In genomic region chr5:89033256-89033655, GRCm38 (mm10) we compare ENCODE assay signal across 21 mouse cellular contexts.
DNase-seq lines count a peak whose midpoint lies in the region; ATAC-seq and TF ChIP-seq lines count a peak whose summit lies in the region.
"Had no signal": no experiment of that assay in that cellular context is flagged by ENCODE, and none has a peak within 500 bp of the region (broad histone marks: within the 10 kb centered on the region; RNA-seq: fewer than 3 reads in every experiment).

No protein-coding gene starts in this region.

- ATAC-seq in kidney, embryonic 16.5 days (ENCODE audit: low FRiP score, low TSS enrichment) = no peak
- ATAC-seq: activated CD4-positive, CD25-positive, alpha-beta regulatory T cell, adult 4 months; forebrain, embryonic 13.5 days had no signal

- WGBS in kidney, embryonic 16.5 days = 76% methylated on average over 4 of the region's 4 CpGs
- 93% methylated on average over 4 of the region's 4 CpGs for WGBS in thymus, adult 2 months

- H3K27ac ChIP-seq in gastrocnemius, adult 2 months = peak overlapping the region; percentile 58
- H3K27ac ChIP-seq in kidney, embryonic 16.5 days (ENCODE audit: low read length) = no peak overlapping the region
- no peak overlapping the region for H3K27ac ChIP-seq in thymus, adult 2 months (ENCODE audit: control insufficient read depth, insufficient read depth, low read length)
- H3K27ac ChIP-seq: embryonic facial prominence, embryonic 13.5 days; forebrain, embryonic 13.5 days; hindbrain, embryonic 12.5 days; limb, embryonic 13.5 days; liver, embryonic 15.5 days; midbrain, embryonic 12.5 days had no signal

- no peak overlapping the region for H3K9ac ChIP-seq in kidney, embryonic 16.5 days (replicated peaks; ENCODE audit: low read length)
- H3K9ac ChIP-seq: embryonic facial prominence, embryonic 13.5 days; forebrain, embryonic 13.5 days; heart, embryonic 12.5 days; hindbrain, embryonic 12.5 days; limb, embryonic 13.5 days; liver, embryonic 15.5 days; midbrain, embryonic 12.5 days had no signal

- H3K9me3 ChIP-seq in kidney, embryonic 16.5 days (ENCODE audit: low read length) = no peaks in the 10 kb centered on the region
- H3K9me3 ChIP-seq: embryonic facial prominence, embryonic 13.5 days; forebrain, embryonic 13.5 days; heart, embryonic 12.5 days; hindbrain, embryonic 12.5 days; limb, embryonic 13.5 days; liver, embryonic 15.5 days; midbrain, embryonic 12.5 days had no signal

- intact Hi-C loops in gastrocnemius, adult 2 months (cut with DNase I) = no loop called here
- intact Hi-C loops in gastrocnemius, postnatal 36 days (cut with DNase I) = no loop called here

- H3K4me2 ChIP-seq in kidney, embryonic 16.5 days (replicated peaks; ENCODE audit: low read depth, low read length) = no peak overlapping the region
- H3K4me2 ChIP-seq: embryonic facial prominence, embryonic 13.5 days; forebrain, embryonic 13.5 days; heart, embryonic 12.5 days; hindbrain, embryonic 12.5 days; limb, embryonic 13.5 days; liver, embryonic 15.5 days; midbrain, embryonic 12.5 days had no signal

- no peak for DNase-seq in gastrocnemius, adult 2 months
- no peak for DNase-seq in gastrocnemius, postnatal 36 days
- peak; percentile 46 for DNase-seq in kidney, adult 9 months
- peak; percentile 9 for DNase-seq in lung, postnatal 36 days
- DNase-seq in lung, postnatal 14 days = no peak
- DNase-seq in thymus, adult 2 months = no peak
- DNase-seq: cerebellum, adult 2 months; cerebellum, postnatal 25 days; heart, postnatal 14 days; kidney, adult 11 months; right cerebral cortex, postnatal 14 days; spleen, adult 18-20 months had no signal

- no peaks in the 10 kb centered on the region for H3K27me3 ChIP-seq in kidney, embryonic 16.5 days (ENCODE audit: insufficient read depth, low read length)
- H3K27me3 ChIP-seq in thymus, adult 2 months (ENCODE audit: control insufficient read depth, insufficient read depth, low read length) = no peaks in the 10 kb centered on the region
- H3K27me3 ChIP-seq: embryonic facial prominence, embryonic 13.5 days; forebrain, embryonic 13.5 days; heart, embryonic 12.5 days; hindbrain, embryonic 12.5 days; limb, embryonic 13.5 days; liver, embryonic 15.5 days; midbrain, embryonic 12.5 days had no signal

- H3K4me1 ChIP-seq in kidney, embryonic 16.5 days (ENCODE audit: insufficient read depth, low read length) = peaks cover 6% of the 10 kb centered on the region; the same call in 1 of the 2 replicates
- H3K4me1 ChIP-seq in thymus, adult 2 months (replicated peaks; ENCODE audit: control insufficient read depth, insufficient read depth, low read length) = no peaks in the 10 kb centered on the region
- H3K4me1 ChIP-seq: forebrain, embryonic 13.5 days; hindbrain, embryonic 12.5 days; limb, embryonic 13.5 days; liver, embryonic 15.5 days; midbrain, embryonic 12.5 days had no signal

- no peak for TF ChIP-seq POLR2A in thymus, adult 2 months (IDR thresholded peaks at IDR 0.05; ENCODE audit: control insufficient read depth, extremely low read depth, insufficient read depth, low read length, poor library complexity)

- H3K4me3 ChIP-seq in gastrocnemius, adult 2 months = no peak overlapping the region
- no peak overlapping the region for H3K4me3 ChIP-seq in kidney, embryonic 16.5 days (ENCODE audit: low read length)
- no peak overlapping the region for H3K4me3 ChIP-seq in thymus, adult 2 months (ENCODE audit: control insufficient read depth, insufficient read depth, low read length)
- H3K4me3 ChIP-seq: embryonic facial prominence, embryonic 13.5 days; forebrain, embryonic 13.5 days; heart, embryonic 12.5 days; hindbrain, embryonic 12.5 days; limb, embryonic 13.5 days; liver, embryonic 15.5 days; midbrain, embryonic 12.5 days had no signal

- TF ChIP-seq CTCF in gastrocnemius, adult 2 months (IDR thresholded peaks at IDR 0.05) = no peak
- TF ChIP-seq CTCF in thymus, adult 2 months (IDR thresholded peaks at IDR 0.05; ENCODE audit: borderline replicate concordance, control insufficient read depth, extremely low read depth, insufficient read depth, low read length, poor library complexity) = no peak

- no peaks in the 10 kb centered on the region for H3K36me3 ChIP-seq in kidney, embryonic 16.5 days (ENCODE audit: insufficient read depth, low read length)
- no peaks in the 10 kb centered on the region for H3K36me3 ChIP-seq in thymus, adult 2 months (ENCODE audit: control insufficient read depth, insufficient read depth, low read length)
- H3K36me3 ChIP-seq: embryonic facial prominence, embryonic 13.5 days; hindbrain, embryonic 12.5 days; limb, embryonic 13.5 days; liver, embryonic 15.5 days; midbrain, embryonic 12.5 days had no signal

Comparison
In these comparisons a context has a peak if more than half of its experiments do, and no peak if none do; other contexts are left out.
1. DNase-seq: peak in kidney, adult 9 months (single experiment) and lung, postnatal 36 days (single experiment); none in gastrocnemius, adult 2 months (single experiment), gastrocnemius, postnatal 36 days (0 of 2), lung, postnatal 14 days (single experiment) and thymus, adult 2 months (single experiment).